Mouse (Mus musculus) hindbrain, embryonic 12.5 days (tissue): ENCODE measurements at regions not wholly inside any gene's neighbourhood (a gene's known extent, or its start where the extent isn't known, plus 50 kb on each side); places are given as distances from the start of the nearest gene placed in this dataset.
"Not testable (repeated sequence)": the region's sequence is repeated elsewhere in the genome, so short reads cannot be mapped to it uniquely, and the experiment has no call there.

Experiments
- ATAC-seq: fragments of 200-750 bp; cut with Nextera tagmentation; 2 replicates; pipeline ENCODE4 v1.8.0; 2017; ENCODE audit warnings: moderate TSS enrichment; ENCODE audit not compliant: low FRiP score
- H3K27ac ChIP-seq: fragments of 300-500 bp; sonication (generic); 2 replicates; pipeline ENCODE4 v1.5.1; 2016; ENCODE audit warnings: mild to moderate bottlenecking
- H3K27me3 ChIP-seq: fragments of 300-500 bp; sonication (generic); 2 replicates; pipeline ENCODE4 v1.6.1; 2016; ENCODE audit warnings: mild to moderate bottlenecking
- H3K36me3 ChIP-seq: fragments of 300-500 bp; sonication (generic); 2 replicates; pipeline ENCODE4 v1.6.1; 2016; ENCODE audit warnings: mild to moderate bottlenecking
- H3K4me1 ChIP-seq: fragments of 300-500 bp; sonication (generic); 2 replicates; pipeline ENCODE4 v1.6.1; 2016
- H3K4me2 ChIP-seq: fragments of 300-500 bp; sonication (generic); replicated peaks from 2 replicates; pipeline ENCODE4 v1.6.1; 2016; ENCODE audit warnings: mild to moderate bottlenecking
- H3K4me3 ChIP-seq: fragments of 300-500 bp; sonication (generic); 2 replicates; pipeline ENCODE4 v1.5.1; 2016; ENCODE audit warnings: mild to moderate bottlenecking
- H3K9ac ChIP-seq: fragments of 300-500 bp; sonication (generic); 2 replicates; pipeline ENCODE4 v1.6.1; 2016; ENCODE audit warnings: mild to moderate bottlenecking, moderate library complexity
- H3K9me3 ChIP-seq: fragments of 300-500 bp; sonication (generic); replicated peaks from 2 replicates; pipeline ENCODE4 v1.6.1; 2016; ENCODE audit warnings: mild to moderate bottlenecking
- WGBS: fragments of 180-500 bp; shearing (Covaris S2); methylation state at CpG from one replicate; pipeline ENCODE4 v1.1.7; 2016; 5-methylcytosine and 5-hydroxymethylcytosine counted together

DNA sequence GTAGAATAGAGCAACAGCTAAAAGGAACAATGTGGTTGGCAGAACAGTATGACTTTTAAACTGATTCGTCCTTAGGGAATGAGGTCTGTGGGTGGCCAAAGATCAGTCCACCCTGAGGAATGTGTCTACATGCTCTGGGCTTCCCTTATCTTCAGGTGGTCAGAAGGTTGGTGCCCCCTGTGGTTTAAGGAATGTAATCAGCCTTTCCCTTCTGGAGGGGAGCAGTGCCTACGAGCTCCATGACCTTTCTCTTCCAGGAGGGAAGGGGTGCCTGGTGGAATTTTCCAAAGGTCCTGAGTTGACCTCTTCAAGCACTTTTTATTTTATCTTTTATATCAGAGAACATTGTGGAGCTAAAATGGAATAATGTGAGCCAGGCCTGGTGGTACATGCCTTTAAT, 91.9 kb upstream of the Tcerg1l start:
- Histone ChIP-seq H3K4me3 (no peak overlapping the region), H3K4me2 (no peak overlapping the region)
- 69% methylated on average over 2 of the region's 2 CpGs for WGBS

DNA sequence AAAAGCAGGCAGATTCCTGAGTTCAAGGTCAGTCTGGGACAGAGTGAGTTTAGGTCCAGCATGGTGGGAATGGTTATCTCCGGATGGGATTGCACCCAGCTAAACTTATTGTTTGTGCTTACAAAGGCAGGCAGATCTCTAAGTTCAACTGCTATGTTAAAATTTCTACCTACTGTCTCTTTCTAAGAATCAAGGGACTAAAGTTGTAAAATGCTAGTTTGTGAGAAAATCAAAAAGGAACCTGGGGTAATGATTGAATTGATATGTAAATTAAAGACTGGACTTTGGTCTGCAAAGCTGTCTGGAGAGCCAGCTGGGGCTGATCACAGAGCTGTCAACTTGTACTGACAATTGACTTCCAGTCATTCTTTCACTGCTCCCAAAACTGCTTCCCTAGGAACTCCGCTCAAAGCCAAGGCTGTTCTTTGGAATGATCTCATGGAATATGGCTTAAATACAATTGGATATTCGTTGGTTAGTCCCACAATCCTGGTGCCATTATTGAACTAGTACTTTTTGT, 90.7 kb upstream of the Tcerg1l start:
- no peak overlapping the region for H3K27ac ChIP-seq
- no peak for ATAC-seq
- WGBS, result 82% methylated on average over 3 of the region's 3 CpGs

More for the DNA sequence above, 91.9 kb upstream of the Tcerg1l start:
- no peak for ATAC-seq
- H3K36me3 ChIP-seq, result no peaks in the 10 kb centered on the region
- 0 out of 2 replicates have a peak, but pooled peaks cover 4% of the 10 kb centered on the region for H3K9me3 ChIP-seq
- H3K27ac ChIP-seq, result no peak overlapping the region
- no peaks in the 10 kb centered on the region for H3K27me3 ChIP-seq
- H3K9ac ChIP-seq, result no peak overlapping the region
- no peaks in the 10 kb centered on the region for H3K4me1 ChIP-seq

DNA sequence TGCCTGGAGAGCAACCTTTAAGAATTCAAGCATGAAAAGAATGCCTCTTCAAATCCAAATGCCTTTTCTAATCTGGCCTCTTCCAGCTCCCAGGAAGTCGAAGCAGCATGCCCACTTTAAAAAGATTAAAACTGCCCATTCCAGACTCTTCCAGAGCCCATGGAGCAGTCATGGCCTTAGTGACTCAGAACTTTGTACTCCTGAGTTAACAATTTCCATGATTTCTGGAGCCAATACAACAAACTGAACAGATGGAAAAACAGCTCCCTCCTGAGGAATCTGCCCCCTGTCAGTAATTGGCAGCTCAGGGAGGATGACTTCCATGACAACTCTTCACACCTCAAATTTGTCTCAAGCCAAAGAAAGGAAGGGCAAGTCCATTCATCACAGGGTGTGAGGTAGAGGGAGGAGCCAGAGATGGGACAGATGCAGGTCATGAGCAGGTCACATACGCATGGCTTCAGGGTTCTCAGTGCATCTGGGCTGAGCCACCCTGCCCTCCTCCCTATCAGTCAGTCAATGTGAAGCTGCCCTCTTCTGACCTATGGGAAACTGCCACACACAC, 75.4 kb upstream of the Tcerg1l start:
- H3K4me3 ChIP-seq, result no peak overlapping the region
- 70% methylated on average over 2 of the region's 2 CpGs for WGBS

More for the DNA sequence above, 90.7 kb upstream of the Tcerg1l start:
- Histone ChIP-seq H3K9ac (no peak overlapping the region), H3K36me3 (no peaks in the 10 kb centered on the region), H3K4me3 (no peak overlapping the region), H3K4me2 (no peak overlapping the region), H3K9me3 (0 out of 2 replicates have a peak, but pooled peaks cover 4% of the 10 kb centered on the region), H3K27me3 (no peaks in the 10 kb centered on the region), H3K4me1 (no peaks in the 10 kb centered on the region)

DNA sequence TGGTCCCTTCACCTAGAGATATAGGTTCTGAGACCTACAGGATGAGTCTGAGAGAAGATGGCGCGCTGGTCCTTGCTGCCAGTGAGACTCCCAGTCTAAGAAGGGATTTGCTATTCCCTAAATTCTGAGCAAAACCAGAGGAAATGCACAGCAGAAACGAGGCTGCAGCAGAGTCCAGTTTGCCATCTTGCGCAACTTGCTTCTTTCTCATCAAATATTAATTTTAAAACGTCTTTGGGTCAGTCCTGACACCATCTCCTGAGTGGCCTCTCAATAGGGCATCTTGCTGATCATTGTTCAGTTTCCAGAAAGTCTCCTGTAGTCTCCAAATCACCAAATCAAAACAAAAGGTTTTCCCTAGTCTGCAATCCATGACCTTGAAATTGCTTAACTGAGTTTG, 74.8 kb upstream of the Tcerg1l start:
- ATAC-seq, result no peak
- Histone ChIP-seq H3K4me1 (no peaks in the 10 kb centered on the region), H3K36me3 (no peaks in the 10 kb centered on the region), H3K27ac (no peak overlapping the region), H3K4me3 (no peak overlapping the region), H3K4me2 (no peak overlapping the region), H3K9ac (no peak overlapping the region), H3K9me3 (no peaks in the 10 kb centered on the region), H3K27me3 (no peaks in the 10 kb centered on the region)
- WGBS, result 82% methylated on average over 5 of the region's 5 CpGs

More for the DNA sequence above, 75.4 kb upstream of the Tcerg1l start:
- H3K9ac ChIP-seq, result no peak overlapping the region
- no peak overlapping the region for H3K4me2 ChIP-seq
- no peaks in the 10 kb centered on the region for H3K36me3 ChIP-seq
- H3K27ac ChIP-seq, result no peak overlapping the region
- no peaks in the 10 kb centered on the region for H3K9me3 ChIP-seq
- no peaks in the 10 kb centered on the region for H3K27me3 ChIP-seq
- H3K4me1 ChIP-seq, result no peaks in the 10 kb centered on the region
- ATAC-seq, result no peak

DNA sequence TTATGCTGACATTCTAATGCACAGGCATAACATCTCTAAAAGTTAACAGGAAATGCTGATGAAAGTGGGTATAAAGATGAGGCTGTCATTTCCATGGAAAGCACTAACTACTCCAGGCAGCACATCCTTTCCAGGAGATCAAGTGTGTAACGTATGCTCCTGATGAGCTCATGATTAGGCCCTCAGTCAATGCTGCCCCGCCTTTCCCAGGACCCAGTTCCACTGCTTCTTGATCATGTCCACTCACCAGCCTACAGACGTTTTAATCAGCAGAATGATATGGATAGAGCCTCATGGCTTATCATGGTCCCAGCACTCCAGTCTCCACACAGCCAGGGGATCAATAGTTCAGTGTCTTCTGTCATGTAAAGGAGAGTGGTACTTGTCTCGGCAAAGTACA, 71.7 kb upstream of the Tcerg1l start:
- ATAC-seq, result no peak

DNA sequence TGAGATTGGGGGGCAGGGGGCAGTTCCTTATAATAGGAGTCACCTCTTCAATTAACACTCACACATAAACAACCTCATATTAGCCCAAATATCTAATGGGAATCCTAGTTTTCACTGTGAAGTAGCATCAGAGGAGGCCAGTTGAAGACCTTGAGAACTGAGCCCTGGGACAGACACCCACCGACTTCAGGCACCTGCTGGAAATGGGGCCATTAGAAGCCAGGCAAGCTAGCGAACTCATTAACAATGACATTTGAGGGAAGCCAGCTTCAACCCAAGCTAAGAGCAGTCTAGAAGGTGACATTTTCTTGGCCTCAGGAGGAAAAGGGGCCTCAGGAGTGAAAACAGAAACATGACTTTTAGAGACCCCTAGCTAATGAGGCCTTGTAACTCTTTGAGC, 70.9 kb upstream of the Tcerg1l start:
- H3K4me2 ChIP-seq, result no peak overlapping the region
- no peaks in the 10 kb centered on the region for H3K27me3 ChIP-seq
- H3K36me3 ChIP-seq, result no peaks in the 10 kb centered on the region
- no peaks in the 10 kb centered on the region for H3K4me1 ChIP-seq
- ATAC-seq, result no peak
- no peaks in the 10 kb centered on the region for H3K9me3 ChIP-seq
- no peak overlapping the region for H3K9ac ChIP-seq
- 93% methylated on average over 2 of the region's 2 CpGs for WGBS
- H3K4me3 ChIP-seq, result no peak overlapping the region
- no peak overlapping the region for H3K27ac ChIP-seq

More for the DNA sequence above, 71.7 kb upstream of the Tcerg1l start:
- 78% methylated on average over 4 of the region's 4 CpGs for WGBS
- Histone ChIP-seq H3K36me3 (no peaks in the 10 kb centered on the region), H3K4me1 (no peaks in the 10 kb centered on the region), H3K4me2 (no peak overlapping the region), H3K27me3 (no peaks in the 10 kb centered on the region), H3K4me3 (no peak overlapping the region), H3K9ac (no peak overlapping the region), H3K9me3 (no peaks in the 10 kb centered on the region), H3K27ac (no peak overlapping the region)

DNA sequence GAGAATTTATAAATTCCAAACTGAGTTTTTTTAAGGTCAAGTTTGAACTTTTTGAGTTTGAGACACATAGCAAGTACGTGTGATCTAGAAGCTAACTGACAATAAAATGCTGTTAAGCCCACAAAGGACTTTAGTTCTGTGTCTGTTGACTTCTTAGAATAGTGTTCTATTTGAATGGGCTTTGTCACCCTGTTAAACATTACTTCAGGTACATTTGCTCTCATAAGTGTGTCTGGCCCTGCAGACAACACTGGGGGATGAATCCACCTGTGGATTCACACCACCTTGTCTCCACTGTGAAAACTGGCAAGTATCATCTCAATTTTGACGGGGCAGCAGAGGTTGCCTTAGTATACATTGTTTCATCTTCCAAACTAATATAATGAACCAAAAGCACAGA, 70.5 kb upstream of the Tcerg1l start:
- ATAC-seq, result no peak
- H3K27me3 ChIP-seq, result no peaks in the 10 kb centered on the region
- H3K4me1 ChIP-seq, result no peaks in the 10 kb centered on the region
- H3K36me3 ChIP-seq, result no peaks in the 10 kb centered on the region
- no peak overlapping the region for H3K27ac ChIP-seq
- no peak overlapping the region for H3K4me3 ChIP-seq
- H3K4me2 ChIP-seq, result no peak overlapping the region
- no peaks in the 10 kb centered on the region for H3K9me3 ChIP-seq
- H3K9ac ChIP-seq, result no peak overlapping the region
- 83% methylated on average over 2 of the region's 2 CpGs for WGBS

DNA sequence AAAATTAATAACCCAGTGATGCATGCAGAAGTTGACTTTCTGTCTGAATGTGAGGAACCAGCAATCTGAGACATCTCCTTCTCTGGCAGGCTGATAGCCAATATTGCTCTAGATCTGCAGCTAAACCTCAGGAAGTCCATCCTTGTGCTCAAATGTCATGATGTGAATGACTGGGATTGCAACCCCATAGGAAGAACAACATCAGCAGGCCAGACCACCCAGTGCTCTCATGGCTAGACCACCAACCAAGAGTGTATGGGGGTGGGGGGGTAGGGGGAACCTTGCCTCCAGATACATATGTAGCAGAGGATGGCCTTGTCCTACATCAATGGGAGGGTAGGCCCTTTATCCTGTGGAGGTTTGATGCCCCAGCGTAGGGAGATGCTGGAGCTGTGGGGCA, 69.9 kb upstream of the Tcerg1l start:
- WGBS, result 88% methylated on average over 1 of the region's 1 CpGs
- Histone ChIP-seq H3K9ac (no peak overlapping the region), H3K27ac (no peak overlapping the region), H3K4me2 (no peak overlapping the region), H3K4me1 (no peaks in the 10 kb centered on the region), H3K27me3 (no peaks in the 10 kb centered on the region), H3K4me3 (no peak overlapping the region), H3K36me3 (no peaks in the 10 kb centered on the region), H3K9me3 (no peaks in the 10 kb centered on the region)
- no peak for ATAC-seq

DNA sequence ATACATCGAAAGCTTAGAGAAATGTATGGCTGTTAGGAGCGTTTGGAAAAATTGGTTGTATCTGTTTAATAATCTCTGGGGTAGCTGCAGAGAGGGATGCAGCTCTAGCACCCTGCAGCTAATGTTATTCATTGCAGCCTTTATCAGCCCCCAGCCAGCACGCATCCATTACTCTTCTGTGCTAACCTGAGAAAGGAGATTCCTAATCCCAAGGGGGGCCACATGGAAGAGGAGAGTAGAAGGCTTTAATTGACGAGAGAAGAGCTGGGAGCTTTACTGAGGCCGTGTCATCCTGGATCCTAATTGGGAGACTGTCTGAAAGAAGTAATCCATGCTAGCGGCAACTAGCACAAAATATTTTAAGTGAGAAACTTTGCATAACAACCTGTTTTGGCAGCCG, 60.4 kb upstream of the Tcerg1l start:
- no peaks in the 10 kb centered on the region for H3K27me3 ChIP-seq
- no peak overlapping the region for H3K4me3 ChIP-seq
- no peak overlapping the region for H3K27ac ChIP-seq
- no peaks in the 10 kb centered on the region for H3K36me3 ChIP-seq
- no peak for ATAC-seq
- no peak overlapping the region for H3K4me2 ChIP-seq
- 43% methylated on average over 7 of the region's 7 CpGs for WGBS
- H3K9me3 ChIP-seq, result no peaks in the 10 kb centered on the region
- peaks cover 7% of the 10 kb centered on the region; the same call in 1 of the 2 replicates for H3K4me1 ChIP-seq
- no peak overlapping the region for H3K9ac ChIP-seq

DNA sequence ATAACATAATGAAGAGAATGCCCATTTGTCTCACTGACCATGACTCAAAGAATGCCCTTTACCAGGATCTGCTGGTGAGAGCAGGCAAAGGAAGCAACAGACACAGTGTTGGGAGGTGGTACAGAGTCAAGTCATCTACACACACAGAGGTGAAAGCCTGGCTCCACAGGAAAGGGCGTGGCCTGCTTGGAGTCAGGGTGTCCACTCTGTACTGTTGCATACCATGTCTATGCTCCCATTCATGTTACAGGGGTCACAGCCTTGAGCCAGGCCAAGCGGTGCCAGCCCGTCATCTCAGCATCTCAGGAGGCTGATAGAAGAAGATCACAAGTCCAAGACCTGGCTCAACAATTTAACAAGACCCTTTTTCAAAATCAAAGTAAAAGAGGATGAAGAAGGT, 57.8 kb upstream of the Tcerg1l start:
- ATAC-seq, result no peak
- Histone ChIP-seq H3K4me2 (no peak overlapping the region), H3K27ac (no peak overlapping the region), H3K27me3 (no peaks in the 10 kb centered on the region), H3K4me3 (no peak overlapping the region), H3K4me1 (peaks cover 7% of the 10 kb centered on the region; the same call in 1 of the 2 replicates), H3K9me3 (no peaks in the 10 kb centered on the region), H3K9ac (no peak overlapping the region), H3K36me3 (no peaks in the 10 kb centered on the region)
- WGBS, result 89% methylated on average over 3 of the region's 3 CpGs

DNA sequence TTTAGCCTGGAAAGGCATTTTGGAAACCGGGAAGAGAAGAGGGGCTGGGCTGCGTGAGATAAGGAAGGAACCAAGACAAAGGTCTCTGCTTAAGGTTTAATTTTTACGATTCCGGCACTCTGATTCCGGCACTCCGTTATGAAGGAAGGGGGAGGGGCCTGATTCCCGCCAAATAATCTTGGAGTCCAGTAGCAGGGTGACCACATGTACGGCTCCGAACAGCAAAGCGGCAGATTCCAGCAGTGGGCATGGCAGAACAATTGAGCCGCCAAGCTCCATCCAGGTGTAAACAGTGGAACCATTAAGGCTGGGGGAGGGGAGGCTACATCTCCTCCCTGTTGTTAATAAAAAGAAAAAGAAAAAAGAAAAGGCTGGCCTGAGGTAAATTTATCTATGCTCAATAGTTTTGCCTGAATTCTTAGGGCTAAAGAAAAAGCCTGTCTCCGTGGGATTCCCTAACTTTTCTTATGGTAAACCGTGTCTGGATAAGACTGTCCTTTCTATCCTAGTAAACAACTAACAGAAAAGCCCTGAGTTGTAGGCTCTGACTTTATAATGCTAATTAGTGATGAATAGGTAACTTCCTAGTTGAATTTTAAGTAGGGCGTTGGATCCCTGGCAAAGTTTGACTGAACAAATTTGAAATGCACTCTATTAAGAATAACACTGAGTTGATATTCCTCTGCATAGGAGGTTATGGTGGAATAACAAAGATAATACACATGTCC, 57.1 kb upstream of the Tcerg1l start:
- H3K9ac ChIP-seq, H3K4me2 ChIP-seq, H3K9me3 ChIP-seq, H3K27me3 ChIP-seq, ATAC-seq, H3K4me1 ChIP-seq, H3K27ac ChIP-seq, H3K4me3 ChIP-seq, H3K36me3 ChIP-seq: not testable (repeated sequence)
- 54% methylated on average over 14 of the region's 14 CpGs for WGBS

DNA sequence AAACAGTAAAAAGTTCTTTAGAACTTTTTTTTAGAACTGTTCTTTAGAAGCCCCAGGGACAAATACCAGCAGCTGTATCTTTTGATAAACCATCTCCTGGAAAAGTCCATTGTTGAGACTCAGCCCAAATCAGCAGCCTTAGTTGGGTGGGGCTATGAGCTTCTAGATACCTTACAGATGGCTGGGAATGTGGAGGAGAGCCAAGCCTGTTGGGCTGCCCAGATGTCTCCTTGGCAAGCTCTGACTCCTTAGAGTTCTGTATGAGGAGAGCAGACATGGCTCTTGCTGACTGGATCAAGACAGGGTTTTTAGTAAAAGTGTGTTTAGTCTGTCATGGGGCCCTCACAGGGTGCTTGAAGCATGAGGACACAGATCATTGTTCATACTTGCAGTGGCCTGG, 53.8 kb upstream of the Tcerg1l start:
- no peaks in the 10 kb centered on the region for H3K36me3 ChIP-seq
- no peak overlapping the region for H3K9ac ChIP-seq
- no peak overlapping the region for H3K27ac ChIP-seq
- no peak overlapping the region for H3K4me3 ChIP-seq
- ATAC-seq, result no peak
- no peak overlapping the region for H3K4me2 ChIP-seq
- no peaks in the 10 kb centered on the region for H3K9me3 ChIP-seq
- no peaks in the 10 kb centered on the region for H3K27me3 ChIP-seq
- H3K4me1 ChIP-seq, result peaks cover 2% of the 10 kb centered on the region; the same call in 1 of the 2 replicates

DNA sequence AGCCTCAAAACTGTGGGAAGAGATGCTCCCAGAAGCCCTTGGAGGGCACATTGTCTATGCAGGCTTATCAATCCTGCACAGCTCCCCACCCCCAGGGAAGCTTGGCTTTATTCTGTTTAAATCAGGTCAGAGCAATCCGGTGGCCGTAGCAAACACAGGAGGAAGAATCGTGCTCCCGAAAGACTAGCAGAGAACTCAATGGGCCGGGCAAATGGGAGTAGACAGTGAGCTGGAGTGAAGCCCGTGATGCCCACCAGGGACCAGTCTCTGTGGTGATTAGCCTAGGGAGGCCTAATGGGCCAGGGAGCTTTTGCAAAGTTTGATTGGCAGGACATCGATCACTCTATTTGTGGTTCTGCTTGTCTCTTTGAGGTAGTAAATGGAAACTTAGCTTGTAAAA, 51.0 kb upstream of the Tcerg1l start:
- Histone ChIP-seq H3K36me3 (no peaks in the 10 kb centered on the region), H3K27me3 (no peaks in the 10 kb centered on the region), H3K9ac (no peak overlapping the region), H3K9me3 (no peaks in the 10 kb centered on the region), H3K4me3 (no peak overlapping the region), H3K4me2 (no peak overlapping the region), H3K4me1 (0 out of 2 replicates have a peak, but pooled peaks cover 2% of the 10 kb centered on the region), H3K27ac (no peak overlapping the region)
- WGBS, result 79% methylated on average over 7 of the region's 7 CpGs
- no peak; the same call in 1 of the 2 replicates for ATAC-seq
